24 mouse cellular contexts compared by ENCODE assay signal in the genomic region with DNA sequence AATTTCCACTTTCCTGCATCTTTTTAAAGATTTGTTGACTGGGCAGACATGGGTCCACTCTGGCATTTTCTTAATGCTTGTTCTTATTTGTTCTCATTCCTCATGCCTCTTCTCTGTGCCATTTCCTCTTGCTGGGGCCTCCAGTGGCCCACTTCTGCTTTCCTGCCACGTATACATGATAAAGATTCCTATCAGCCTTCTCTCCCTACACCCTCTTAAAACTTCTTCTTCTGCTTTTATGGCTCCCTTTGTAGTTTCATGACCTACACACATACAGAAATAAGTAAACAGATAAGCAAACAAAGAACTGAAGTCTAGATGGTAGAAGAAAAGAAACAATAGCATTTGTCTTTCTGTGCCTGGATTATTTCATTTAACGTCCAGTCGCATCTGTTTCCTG.
A peak's percentile ranks its signal among the peaks of the same experiment; 100 is the strongest.
DNase-seq lines count a peak whose midpoint lies in the region; ATAC-seq and TF ChIP-seq lines count a peak whose summit lies in the region.
"Had no signal": no experiment of that assay in that cellular context is flagged by ENCODE, and none has a peak within 500 bp of the region (broad histone marks: within the 10 kb centered on the region; RNA-seq: fewer than 3 reads in every experiment).

No protein-coding gene starts in this region.

- no peak for TF ChIP-seq POLR2A in bone marrow macrophage, adult 2 months (IDR thresholded peaks at IDR 0.05; ENCODE audit: borderline replicate concordance, low read depth, low read length)

- 56% methylated on average over 3 of the region's 3 CpGs for WGBS in kidney, embryonic 16.5 days
- WGBS in hindbrain, embryonic 12.5 days = 84% methylated on average over 3 of the region's 3 CpGs

- no peaks in the 10 kb centered on the region for H3K9me3 ChIP-seq in kidney, embryonic 16.5 days (ENCODE audit: low read length)
- H3K9me3 ChIP-seq in hindbrain, embryonic 12.5 days (replicated peaks) = no peaks in the 10 kb centered on the region
- H3K9me3 ChIP-seq: embryonic facial prominence, embryonic 12.5 days; limb, embryonic 10.5 days; liver, embryonic 13.5 days; lung, embryonic 15.5 days had no signal

- H3K4me1 ChIP-seq in kidney, embryonic 16.5 days (ENCODE audit: insufficient read depth, low read length) = 0 out of 2 replicates have a peak, but pooled peaks cover 11% of the 10 kb centered on the region
- H3K4me1 ChIP-seq in bone marrow macrophage, adult 2 months (ENCODE audit: control insufficient read depth, insufficient read depth, low read length) = peaks cover 47% of the 10 kb centered on the region
- no peaks in the 10 kb centered on the region for H3K4me1 ChIP-seq in hindbrain, embryonic 12.5 days
- H3K4me1 ChIP-seq: embryonic facial prominence, embryonic 12.5 days; lung, embryonic 15.5 days had no signal

- no peak for DNase-seq in kidney, postnatal 4 days
- DNase-seq in spleen, postnatal 36 days (ENCODE audit: low spot score in 2 of 2) = peak; percentile 50 to 55
- no peak for DNase-seq in spleen, adult 12 weeks (ENCODE audit: low spot score)
- DNase-seq in adrenal gland, adult 18-20 months (ENCODE audit: low spot score in 2 of 2) = no peak
- DNase-seq: adrenal gland, postnatal 25 days; cerebellum, adult 2 months; gastrocnemius, postnatal 25 days; kidney, adult 2 months; kidney, postnatal 14 days; liver, embryonic 13.5 days; right cerebral cortex, postnatal 25 days had no signal

- no peaks in the 10 kb centered on the region for H3K27me3 ChIP-seq in kidney, embryonic 16.5 days (ENCODE audit: insufficient read depth, low read length)
- no peaks in the 10 kb centered on the region for H3K27me3 ChIP-seq in hindbrain, embryonic 12.5 days
- H3K27me3 ChIP-seq: embryonic facial prominence, embryonic 12.5 days; liver, embryonic 13.5 days; lung, embryonic 15.5 days; megakaryocyte, embryonic 14.5 days; Patski had no signal

- TF ChIP-seq CTCF in bone marrow macrophage, adult 2 months (IDR thresholded peaks at IDR 0.05; ENCODE audit: low read depth, low read length) = no peak

- H3K4me2 ChIP-seq in kidney, embryonic 16.5 days (replicated peaks; ENCODE audit: low read depth, low read length) = no peak overlapping the region
- no peak overlapping the region for H3K4me2 ChIP-seq in hindbrain, embryonic 12.5 days (replicated peaks)
- H3K4me2 ChIP-seq: embryonic facial prominence, embryonic 12.5 days; liver, embryonic 13.5 days; lung, embryonic 15.5 days had no signal

- no peak for ATAC-seq in kidney, embryonic 16.5 days (ENCODE audit: low FRiP score, low TSS enrichment)
- peak; percentile 71 for ATAC-seq in megakaryocyte progenitor cell, adult 5-6 weeks (replicated peaks; ENCODE audit: poor library complexity)
- no peak for ATAC-seq in hindbrain, embryonic 12.5 days (ENCODE audit: low FRiP score)
- ATAC-seq: forebrain, embryonic 14.5 days; midbrain, embryonic 16.5 days; Patski had no signal

- H3K27ac ChIP-seq in kidney, embryonic 16.5 days (ENCODE audit: low read length) = 0 out of 2 replicates have a peak overlapping the region, but pooled peaks have one; percentile 46
- H3K27ac ChIP-seq in bone marrow macrophage, adult 2 months (ENCODE audit: insufficient read depth, low read depth, low read length) = peak overlapping the region; percentile 84
- no peak overlapping the region for H3K27ac ChIP-seq in hindbrain, embryonic 12.5 days
- H3K27ac ChIP-seq: embryonic facial prominence, embryonic 12.5 days; left cerebral cortex, adult 2 months; limb, embryonic 10.5 days; liver, embryonic 13.5 days; lung, embryonic 15.5 days had no signal

- no peaks in the 10 kb centered on the region for H3K36me3 ChIP-seq in kidney, embryonic 16.5 days (ENCODE audit: insufficient read depth, low read length)
- no peaks in the 10 kb centered on the region for H3K36me3 ChIP-seq in hindbrain, embryonic 12.5 days
- H3K36me3 ChIP-seq: embryonic facial prominence, embryonic 12.5 days; limb, embryonic 10.5 days; liver, embryonic 13.5 days; lung, embryonic 15.5 days had no signal

- H3K9ac ChIP-seq in kidney, embryonic 16.5 days (replicated peaks; ENCODE audit: low read length) = no peak overlapping the region
- no peak overlapping the region for H3K9ac ChIP-seq in hindbrain, embryonic 12.5 days
- H3K9ac ChIP-seq: embryonic facial prominence, embryonic 12.5 days; liver, embryonic 13.5 days; lung, embryonic 15.5 days had no signal

- H3K4me3 ChIP-seq in kidney, embryonic 16.5 days (ENCODE audit: low read length) = no peak overlapping the region
- H3K4me3 ChIP-seq in bone marrow macrophage, adult 2 months (ENCODE audit: insufficient read depth, low read length) = no peak overlapping the region
- H3K4me3 ChIP-seq in hindbrain, embryonic 12.5 days = no peak overlapping the region
- H3K4me3 ChIP-seq: embryonic facial prominence, embryonic 12.5 days; erythroblast, embryonic 14.5 days; left cerebral cortex, adult 2 months; limb, embryonic 10.5 days; liver, embryonic 13.5 days; lung, embryonic 15.5 days; megakaryocyte, embryonic 14.5 days had no signal

Comparison
In these comparisons a context has a peak if more than half of its experiments do, and no peak if none do; other contexts are left out.
1. DNase-seq: peak in spleen, postnatal 36 days (2 of 2); none in kidney, postnatal 4 days (0 of 2), spleen, adult 12 weeks (single experiment) and adrenal gland, adult 18-20 months (0 of 2).